Mouse (Mus musculus) left cerebral cortex, adult 18-20 months (tissue): Measurements from ENCODE around the gene Hmg20b. TPM values are rescaled to one million over a fixed set of nuclear protein-coding genes. Genes with fewer than 3 reads are reported as not detected.

Source experiments
- DNase-seq, 2 experiments: peaks; one replicate each; pipeline ENCODE4 v3.0.0; 2021 to 2022; ENCODE audit warnings: low spot score in 2 of 2, mixed read lengths in 1 of 2
- total RNA-seq, 2 experiments: library from RNA; stranded (reverse); gene quantifications; 2 replicates each; pipeline ENCODE4 v1.2.3; 2021

Hmg20b gene
- total RNA-seq, 2 experiments from 2014 or later, result 28.9 to 30.5 TPM

DNA sequence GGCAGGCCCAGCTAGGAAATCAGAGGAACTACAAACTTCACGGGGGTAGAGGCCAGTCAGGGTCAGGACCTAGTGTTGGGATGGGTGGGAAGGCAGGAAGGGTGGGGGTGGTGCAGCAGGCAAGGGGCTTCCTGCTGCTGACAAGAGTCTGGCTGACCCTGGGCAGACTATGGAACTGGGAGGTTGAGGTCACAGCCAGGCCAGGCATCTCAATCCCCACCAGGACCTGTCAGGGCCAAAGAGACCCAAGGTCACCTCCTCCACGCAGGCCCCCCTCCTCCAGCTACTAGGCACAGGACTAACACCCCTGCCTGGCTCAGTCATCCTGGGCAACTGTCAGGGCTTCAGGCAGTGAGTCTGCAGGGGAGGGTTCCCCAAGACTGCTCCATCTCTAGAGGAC, 22.3 kb downstream of the Hmg20b start:
- DNase-seq, result no peak

DNA sequence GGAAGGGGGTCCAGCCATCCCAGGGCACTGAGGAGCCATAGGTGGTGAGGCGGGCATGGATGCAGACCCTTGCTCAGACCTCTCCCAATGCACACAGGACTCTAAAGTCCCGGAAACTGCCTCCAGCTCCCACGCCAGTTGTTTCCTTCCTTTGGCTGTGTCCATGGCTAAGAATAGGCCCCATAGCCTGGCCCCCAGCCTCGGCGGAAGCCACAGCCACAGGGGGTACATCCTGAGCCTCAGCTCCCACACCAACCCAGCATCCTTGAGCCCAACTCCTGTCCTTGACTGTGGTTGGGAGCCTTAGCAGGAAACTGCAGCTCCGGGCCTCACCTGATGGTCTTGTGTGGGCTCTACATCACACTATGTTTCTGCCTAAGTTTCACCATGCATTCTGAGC, 23.4 kb downstream of the Hmg20b start:
- DNase-seq, result no peak

DNA sequence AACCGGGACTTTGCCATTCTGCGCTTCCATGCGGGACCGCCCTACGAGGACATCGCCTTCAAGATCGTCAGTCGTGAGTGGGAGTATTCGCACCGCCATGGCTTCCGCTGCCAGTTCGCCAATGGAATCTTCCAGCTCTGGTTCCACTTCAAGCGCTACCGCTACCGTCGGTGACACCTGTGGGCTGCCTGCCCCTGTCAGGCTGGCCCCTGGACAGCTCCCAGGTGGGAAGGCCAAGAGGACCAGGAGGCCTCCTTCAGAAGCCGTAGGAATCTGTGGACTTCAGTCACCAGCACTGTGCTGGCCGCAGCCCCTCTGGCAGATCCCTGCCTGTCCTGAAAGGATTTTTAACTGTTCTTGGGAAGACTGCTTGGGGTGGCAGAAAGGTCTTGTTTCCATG, 24.5 kb downstream of the Hmg20b start:
- no peak for DNase-seq

GRCm38 (mm10) chr10:81325176-81325575, 25.1 kb downstream of the Hmg20b start:
- DNase-seq, result no peak

- no peak for DNase-seq
These were observed 26.3 kb downstream of the Hmg20b start for GRCm38 (mm10) chr10:81323791-81324530.

GRCm38 (mm10) chr10:81323141-81323775, 27.0 kb downstream of the Hmg20b start:
- no peak for DNase-seq

DNA sequence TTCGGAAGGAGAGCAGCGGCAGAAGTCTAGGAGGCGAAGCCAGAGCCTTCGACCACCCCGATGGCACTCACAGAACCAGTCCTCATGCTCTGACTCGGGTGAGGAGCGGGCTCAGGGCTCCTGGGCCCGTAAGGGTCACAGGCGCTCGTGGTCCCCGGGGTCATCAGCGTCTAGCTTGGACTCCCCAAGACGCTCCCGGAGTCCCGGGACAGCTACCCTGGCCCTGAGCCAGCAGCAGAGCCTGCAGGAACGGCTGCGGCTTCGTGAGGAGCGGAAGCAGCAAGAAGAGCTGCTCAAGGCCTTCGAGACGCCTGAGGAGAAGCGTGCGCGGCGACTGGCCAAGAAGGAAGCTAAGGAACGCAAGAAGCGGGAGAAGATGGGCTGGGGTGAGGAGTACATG, 27.8 kb downstream of the Hmg20b start:
- DNase-seq, result no peak

DNA sequence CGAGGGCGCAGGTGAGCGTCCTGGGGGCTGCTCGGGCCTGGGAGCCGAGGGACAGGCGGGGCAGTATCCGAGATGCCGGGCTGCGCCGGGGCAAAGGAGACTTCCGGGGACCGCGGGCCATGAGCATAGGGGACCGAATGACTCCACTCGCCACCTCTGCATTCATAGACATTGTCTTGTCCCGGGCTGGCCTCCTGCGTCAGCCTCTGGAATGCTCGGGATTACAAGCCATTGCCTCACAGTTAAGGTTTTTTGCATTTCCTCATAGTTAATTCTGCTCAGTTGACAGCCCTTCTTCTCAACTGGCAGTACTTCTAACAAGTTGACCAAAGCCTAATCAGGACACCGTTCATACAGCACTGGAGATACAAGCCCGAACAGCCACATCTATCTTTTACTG, 28.8 kb downstream of the Hmg20b start:
- DNase-seq, result no peak

DNA sequence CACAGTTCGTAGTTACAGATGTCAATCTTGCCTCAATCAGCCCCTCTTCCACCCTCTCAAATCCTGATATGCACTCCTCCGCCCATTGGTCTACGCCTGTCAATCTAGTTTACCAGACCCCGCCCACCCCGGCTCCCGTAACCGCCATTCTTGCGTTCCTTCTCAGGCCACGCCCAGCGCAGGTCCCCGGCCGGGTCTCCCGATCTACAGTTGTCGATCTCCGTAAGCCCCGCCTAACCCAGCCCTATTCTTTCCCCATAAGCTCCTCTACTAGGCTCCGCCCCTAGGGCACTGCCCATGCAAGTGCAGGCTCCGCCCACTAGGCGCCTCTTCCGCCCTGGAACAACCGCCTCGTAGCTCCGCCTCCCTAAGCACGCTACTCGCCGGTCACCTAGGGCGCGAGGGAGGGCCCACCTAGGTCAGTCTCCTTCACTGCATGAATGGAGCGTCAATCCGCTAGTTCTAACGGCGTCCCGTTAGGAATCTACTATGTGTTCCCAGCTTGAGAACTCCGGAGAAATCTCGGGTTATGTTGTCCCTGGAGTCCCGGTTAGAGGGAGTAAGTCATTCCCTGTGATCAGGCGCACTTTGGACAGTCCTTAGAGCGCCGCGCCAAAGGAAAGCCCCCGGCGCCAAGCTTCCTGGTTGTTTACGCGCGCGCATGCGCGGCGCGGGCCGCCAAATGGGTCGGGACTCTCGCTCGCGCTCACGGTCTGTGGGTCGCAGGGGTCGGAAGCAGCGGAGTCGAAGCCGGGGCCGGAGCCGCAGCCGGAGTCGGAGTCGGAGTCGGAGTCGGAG, 29.5 kb downstream of the Hmg20b start, which contains the start of gene Cactin:
Gene Cactin, plus strand, starts transcription at position 554 of the 798 bp plus-strand sequence.
- peak; percentile 97 to 98 for DNase-seq

DNA sequence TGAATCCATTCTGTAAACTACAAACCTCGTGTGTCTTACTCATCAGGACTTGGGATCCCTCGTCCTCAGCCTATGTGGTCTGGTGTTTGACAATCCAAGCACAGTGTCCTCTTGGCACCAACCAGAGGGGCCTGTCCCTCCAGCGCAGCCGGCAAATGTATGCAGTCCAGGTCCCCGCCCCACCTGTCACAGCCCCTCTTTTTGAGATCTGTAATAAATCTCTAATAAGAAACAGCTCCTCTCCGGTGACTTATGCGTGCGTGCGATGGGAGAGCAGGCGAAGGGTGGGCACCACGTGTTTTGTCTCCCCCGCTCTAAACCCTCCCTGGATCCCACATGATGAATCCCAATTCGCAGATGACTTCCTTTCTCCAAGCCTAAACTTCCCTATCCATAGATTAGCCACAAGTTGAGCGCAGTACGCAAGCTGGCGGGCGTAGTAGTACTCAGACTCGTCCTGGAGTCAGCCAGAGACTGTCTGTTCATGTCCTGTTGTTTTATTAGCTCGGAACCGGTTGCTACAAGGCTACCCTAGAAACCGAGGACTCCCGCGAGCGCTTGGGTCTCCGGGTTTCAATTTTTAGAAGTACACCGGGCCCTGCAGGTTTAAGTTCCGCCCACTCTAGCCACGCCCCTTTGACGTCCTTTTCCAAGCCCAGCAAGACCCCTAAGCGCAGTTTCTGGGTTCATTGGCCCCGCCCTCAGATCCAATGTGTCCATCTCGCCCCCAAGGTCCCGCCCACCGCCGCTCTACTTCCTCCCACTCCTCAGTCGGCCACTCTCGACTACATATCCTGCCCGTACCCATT, 30.3 kb downstream of the Hmg20b start:
- DNase-seq, result peak in 1 of 2 experiments; percentile 85

GRCm38 (mm10) chr10:81319330-81319699, 31.0 kb downstream of the Hmg20b start:
- no peak for DNase-seq

- no peak for DNase-seq
These were observed 31.5 kb downstream of the Hmg20b start for GRCm38 (mm10) chr10:81318589-81319329.

DNA sequence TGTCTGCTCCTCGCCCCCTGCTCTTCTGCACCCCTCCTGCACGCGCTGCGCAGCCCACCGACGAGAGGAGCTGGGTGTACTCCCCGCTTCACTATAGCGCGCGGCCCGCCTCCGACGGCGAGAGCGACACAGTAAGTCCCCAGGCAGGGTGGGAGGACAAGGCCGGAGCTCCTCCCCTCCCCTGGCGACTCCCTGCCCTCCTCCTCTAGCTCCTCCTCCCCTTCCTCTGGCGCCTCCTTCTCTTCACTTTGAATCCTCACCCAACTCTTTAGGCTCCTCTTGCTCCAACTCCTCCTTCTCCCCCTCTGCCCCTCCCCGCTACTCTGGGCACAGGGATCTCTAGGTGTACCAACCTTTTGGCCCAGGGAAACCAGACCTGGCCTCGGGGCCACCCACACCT, 33.0 kb downstream of the Hmg20b start:
- DNase-seq, result no peak

DNA sequence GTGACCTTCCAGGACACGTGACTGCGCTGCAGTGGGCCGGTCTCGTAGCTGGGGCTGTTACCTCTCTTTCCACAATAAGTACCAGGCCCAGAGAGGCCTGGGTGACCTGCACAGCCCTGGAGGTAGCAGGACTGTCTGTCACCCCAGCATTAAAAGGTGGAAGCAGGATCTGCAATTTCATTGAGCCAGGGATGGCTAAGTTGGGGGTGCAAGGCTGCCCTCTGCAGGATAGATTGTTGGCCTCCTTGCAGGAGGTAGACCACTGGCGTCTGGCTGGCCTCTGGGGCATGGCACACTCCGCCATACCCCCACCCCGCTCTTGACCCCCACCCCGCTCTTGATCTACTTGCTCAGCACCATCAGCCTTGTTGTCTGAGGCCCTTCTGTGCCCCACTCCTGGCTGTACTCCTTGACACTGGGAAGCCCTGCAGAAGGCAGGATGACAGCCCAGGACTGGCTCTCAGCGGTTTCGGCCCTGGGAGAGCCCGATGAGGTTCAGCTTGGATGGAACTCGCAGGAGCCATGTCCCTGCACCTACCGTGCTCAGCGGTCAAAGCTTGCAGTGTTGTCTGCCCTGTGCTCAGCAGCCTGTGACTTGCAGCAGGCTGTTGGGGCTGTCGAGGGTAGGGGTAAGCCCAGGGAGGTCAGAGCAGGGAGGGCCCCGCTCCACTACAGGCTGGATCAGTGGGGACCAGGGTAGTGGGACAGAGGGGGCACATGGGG, 33.8 kb downstream of the Hmg20b start:
- no peak for DNase-seq

DNA sequence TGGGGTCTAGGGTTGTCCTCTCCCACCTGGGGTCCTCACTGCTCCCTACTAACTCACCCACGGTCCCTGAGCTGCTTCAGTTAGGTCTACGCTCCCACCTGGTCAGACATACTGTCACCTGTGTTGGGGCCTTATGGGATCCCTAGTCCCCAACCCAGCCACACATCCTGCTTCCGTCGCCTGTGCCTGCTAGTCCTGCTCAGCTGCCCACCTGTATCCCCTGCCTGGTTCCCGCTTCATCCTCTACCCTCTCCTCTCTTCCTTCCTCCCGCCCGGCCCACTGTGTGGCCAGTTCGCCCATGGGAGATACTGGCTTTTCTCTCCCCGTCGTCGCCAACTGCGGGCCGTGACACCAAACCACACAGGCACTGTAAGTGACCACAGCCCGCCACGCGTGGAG, 34.7 kb downstream of the Hmg20b start:
- no peak for DNase-seq

DNA sequence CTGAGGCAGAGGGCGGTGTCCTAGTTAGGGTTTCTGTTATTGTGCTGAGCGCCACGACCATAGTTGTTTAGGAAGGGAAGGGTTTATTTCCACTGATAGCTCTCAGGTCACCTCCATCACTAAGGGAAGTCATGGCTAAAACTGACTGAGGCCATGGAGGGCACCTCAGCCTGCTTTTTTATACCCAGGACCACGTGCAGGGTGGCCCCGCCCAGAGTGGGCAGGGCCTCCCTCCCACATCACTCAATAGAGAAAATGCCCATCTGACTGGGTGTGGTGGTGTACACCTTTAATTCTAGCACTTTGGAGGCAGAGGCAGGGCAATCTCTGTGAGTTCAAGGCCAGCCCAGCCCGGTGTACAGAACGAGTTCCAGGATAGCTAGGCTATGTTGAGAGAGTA, 36.1 kb downstream of the Hmg20b start:
- no peak for DNase-seq

- no peak for DNase-seq
These were observed 36.7 kb downstream of the Hmg20b start for GRCm38 (mm10) chr10:81313581-81313980.

DNA sequence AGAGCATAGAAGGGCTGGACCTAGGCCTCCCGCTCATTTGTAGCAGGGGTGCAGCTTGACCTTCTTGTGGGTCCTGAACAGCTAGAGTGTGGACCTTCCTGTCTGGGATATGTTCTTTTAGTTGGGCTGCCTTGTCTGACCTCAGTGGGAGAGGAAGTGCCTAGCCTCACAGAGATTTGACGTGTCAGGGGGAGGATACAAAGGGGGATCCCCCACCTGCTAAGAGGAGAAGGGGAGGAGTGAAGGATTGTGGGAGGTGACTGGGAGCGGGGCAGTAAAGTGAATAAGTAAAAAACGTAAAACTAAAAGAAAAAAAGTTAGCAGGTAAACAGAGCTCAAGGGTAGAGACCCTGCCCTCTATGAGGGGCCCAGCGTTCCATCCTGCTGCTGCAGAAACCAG, 40.7 kb downstream of the Hmg20b start:
- DNase-seq, result no peak

DNA sequence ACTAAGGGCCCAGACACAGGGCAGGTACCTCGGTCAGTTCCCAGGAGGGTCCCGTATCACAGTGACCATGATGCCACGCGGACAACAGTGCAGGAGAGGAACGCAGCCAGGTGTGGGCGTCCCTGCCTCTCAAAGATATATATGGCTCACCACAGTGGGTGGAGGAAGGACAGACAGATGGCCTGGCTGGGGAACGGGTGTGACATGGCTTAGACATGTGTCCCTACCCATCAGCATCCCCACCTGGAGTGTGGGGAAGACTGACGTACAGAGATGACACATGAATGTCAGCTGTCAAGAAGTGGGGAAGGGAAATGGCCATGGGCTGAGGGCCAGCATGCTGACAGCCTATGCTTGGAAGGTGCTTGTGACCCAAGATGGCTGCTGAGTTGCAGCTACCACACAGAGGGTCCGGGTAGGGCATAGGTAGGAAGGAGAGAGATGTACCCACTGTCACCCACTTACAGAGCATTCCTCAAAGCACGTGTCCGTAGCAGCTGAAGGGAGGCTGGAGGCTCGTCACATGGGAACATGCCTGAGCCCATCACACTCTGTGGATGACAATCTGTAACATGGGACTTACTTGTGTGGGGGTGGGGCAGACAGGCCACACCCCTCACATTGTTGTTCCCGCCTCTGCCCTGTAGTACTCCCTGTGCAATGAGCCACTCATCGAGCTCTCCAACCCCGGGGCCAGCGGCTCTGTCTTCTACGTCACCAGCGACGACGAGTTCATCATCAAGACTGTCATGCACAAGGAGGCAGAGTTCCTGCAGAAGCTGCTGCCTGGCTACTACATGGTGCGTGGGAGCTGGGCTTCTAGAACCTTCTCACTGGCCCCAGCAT, 43.2 kb downstream of the Hmg20b start:
- peak; percentile 69 to 77 for DNase-seq
